Mouse (Mus musculus): ENCODE measurements around the gene Hoxa11. TPM values are rescaled to one million over a fixed set of nuclear protein-coding genes. Genes with fewer than 3 reads are reported as not detected.

The Hoxa11 gene
- polyA plus RNA-seq (2012; rRNA removed) (0.03 TPM in 1 of 2 replicates, not detected in the other), polyA plus RNA-seq (2014; fragmentation: Nextera tagmentation; extraction: Ambion mirVana) (not detected in 2 replicates)

- ATAC-seq (ENCODE audit: insufficient read depth), result no peak
- Histone ChIP-seq H3K36me3 (replicated peaks; ENCODE audit: control insufficient read depth, insufficient read depth, low read depth) (no peaks in the 10 kb centered on the region), H3K4me3 (ENCODE audit: insufficient read depth in 1 of 2, low read depth in 2 of 2, low read length in 2 of 2) (no peak within 1 kb of the TSS), H3K4me1 (replicated peaks; ENCODE audit: control insufficient read depth in 2 of 2, insufficient read depth in 2 of 2, low read length in 1 of 2) (no peaks in the 10 kb centered on the region), H3K27ac (no peak within 1 kb of the TSS), H3K27me3 (ENCODE audit: control insufficient read depth, insufficient read depth, low read length) (peaks cover 98% of the 10 kb centered on the region), H3K4me2 (ENCODE audit: low read depth) (no peak within 1 kb of the TSS), H3K9ac (replicated peaks) (no peak within 1 kb of the TSS), H3K9me3 (ENCODE audit: control insufficient read depth, low read length) (no peaks in the 10 kb centered on the region)
- 4% methylated on average over 20 of the region's 20 CpGs for WGBS (ENCODE audit: insufficient replicate concordance)
- TF ChIP-seq EP300 (IDR thresholded peaks at IDR 0.05; ENCODE audit: low read depth) (no peak), CTCF (IDR thresholded peaks at IDR 0.05; ENCODE audit: low read depth) (no peak)
- DNase-seq (ENCODE audit: low read depth in 3 of 3, low spot score in 3 of 3), result no peak
Measured at GRCm38 (mm10) chr6:52245757-52246142, at the start of gene Hoxa11. Gene Hoxa11, minus strand, starts transcription at chr6:52245810.

- Histone ChIP-seq H3K9me3 (ENCODE audit: control insufficient read depth, low read length) (no peaks in the 10 kb centered on the region), H3K9ac (replicated peaks) (no peak overlapping the region), H3K27ac (no peak overlapping the region), H3K4me3 (ENCODE audit: insufficient read depth in 1 of 2, low read depth in 2 of 2, low read length in 2 of 2) (no peak overlapping the region), H3K4me1 (replicated peaks; ENCODE audit: control insufficient read depth in 2 of 2, insufficient read depth in 2 of 2, low read length in 1 of 2) (no peaks in the 10 kb centered on the region), H3K36me3 (replicated peaks; ENCODE audit: control insufficient read depth, insufficient read depth, low read depth) (no peaks in the 10 kb centered on the region), H3K27me3 (ENCODE audit: control insufficient read depth, insufficient read depth, low read length) (peaks cover 36% of the 10 kb centered on the region), H3K4me2 (ENCODE audit: low read depth) (no peak overlapping the region)
- TF ChIP-seq EP300 (IDR thresholded peaks at IDR 0.05; ENCODE audit: low read depth) (no peak), CTCF (IDR thresholded peaks at IDR 0.05; ENCODE audit: low read depth) (no peak)
- 53% methylated on average over 6 of the region's 6 CpGs for WGBS (ENCODE audit: insufficient replicate concordance)
- DNase-seq (ENCODE audit: low read depth in 3 of 3, low spot score in 3 of 3), result no peak
- no peak for ATAC-seq (ENCODE audit: insufficient read depth)
Measured at GRCm38 (mm10) chr6:52294616-52295015, 49.0 kb upstream of the Hoxa11 start.

GRCm38 (mm10) chr6:52292328-52292727, 46.7 kb upstream of the Hoxa11 start:
- Histone ChIP-seq H3K9me3 (ENCODE audit: control insufficient read depth, low read length) (no peaks in the 10 kb centered on the region), H3K9ac (replicated peaks) (no peak overlapping the region), H3K4me2 (ENCODE audit: low read depth) (no peak overlapping the region), H3K27ac (no peak overlapping the region), H3K4me3 (ENCODE audit: insufficient read depth in 1 of 2, low read depth in 2 of 2, low read length in 2 of 2) (no peak overlapping the region), H3K27me3 (ENCODE audit: control insufficient read depth, insufficient read depth, low read length) (peaks cover 36% of the 10 kb centered on the region), H3K36me3 (replicated peaks; ENCODE audit: control insufficient read depth, insufficient read depth, low read depth) (no peaks in the 10 kb centered on the region), H3K4me1 (replicated peaks; ENCODE audit: control insufficient read depth in 2 of 2, insufficient read depth in 2 of 2, low read length in 1 of 2) (no peaks in the 10 kb centered on the region)
- ATAC-seq (ENCODE audit: insufficient read depth) (no peak), DNase-seq (ENCODE audit: low read depth in 3 of 3, low spot score in 3 of 3) (no peak)
- WGBS (ENCODE audit: insufficient replicate concordance), result 44% methylated on average over 7 of the region's 7 CpGs
- TF ChIP-seq EP300 (IDR thresholded peaks at IDR 0.05; ENCODE audit: low read depth), result no peak
- no peak for TF ChIP-seq CTCF (IDR thresholded peaks at IDR 0.05; ENCODE audit: low read depth)

GRCm38 (mm10) chr6:52291021-52291860, 45.6 kb upstream of the Hoxa11 start:
- 3% methylated on average over 45 of the region's 45 CpGs for WGBS (ENCODE audit: insufficient replicate concordance)
- H3K9ac ChIP-seq (replicated peaks), result no peak overlapping the region
- ATAC-seq (ENCODE audit: insufficient read depth), result no peak
- H3K4me1 ChIP-seq (replicated peaks; ENCODE audit: control insufficient read depth in 2 of 2, insufficient read depth in 2 of 2, low read length in 1 of 2), result no peaks in the 10 kb centered on the region
- H3K27ac ChIP-seq, result no peak overlapping the region
- H3K4me2 ChIP-seq (ENCODE audit: low read depth), result peak overlapping the region; percentile 9; the same call in 1 of the 2 replicates
- H3K4me3 ChIP-seq (ENCODE audit: insufficient read depth in 1 of 2, low read depth in 2 of 2, low read length in 2 of 2), result no peak overlapping the region
- H3K9me3 ChIP-seq (ENCODE audit: control insufficient read depth, low read length), result no peaks in the 10 kb centered on the region
- no peak for DNase-seq (ENCODE audit: low read depth in 3 of 3, low spot score in 3 of 3)
- no peaks in the 10 kb centered on the region for H3K36me3 ChIP-seq (replicated peaks; ENCODE audit: control insufficient read depth, insufficient read depth, low read depth)
- peaks cover 36% of the 10 kb centered on the region for H3K27me3 ChIP-seq (ENCODE audit: control insufficient read depth, insufficient read depth, low read length)
- TF ChIP-seq EP300 (IDR thresholded peaks at IDR 0.05; ENCODE audit: low read depth) (no peak), CTCF (IDR thresholded peaks at IDR 0.05; ENCODE audit: low read depth) (no peak)

GRCm38 (mm10) chr6:52290186-52290585, 44.6 kb upstream of the Hoxa11 start:
- 15% methylated on average over 12 of the region's 12 CpGs for WGBS (ENCODE audit: insufficient replicate concordance)
- Histone ChIP-seq H3K4me1 (replicated peaks; ENCODE audit: control insufficient read depth in 2 of 2, insufficient read depth in 2 of 2, low read length in 1 of 2) (no peaks in the 10 kb centered on the region), H3K9ac (replicated peaks) (no peak overlapping the region), H3K27me3 (ENCODE audit: control insufficient read depth, insufficient read depth, low read length) (peaks cover 36% of the 10 kb centered on the region), H3K4me2 (ENCODE audit: low read depth) (no peak overlapping the region), H3K36me3 (replicated peaks; ENCODE audit: control insufficient read depth, insufficient read depth, low read depth) (no peaks in the 10 kb centered on the region), H3K4me3 (ENCODE audit: insufficient read depth in 1 of 2, low read depth in 2 of 2, low read length in 2 of 2) (no peak overlapping the region), H3K27ac (no peak overlapping the region), H3K9me3 (ENCODE audit: control insufficient read depth, low read length) (no peaks in the 10 kb centered on the region)
- no peak for DNase-seq (ENCODE audit: low read depth in 3 of 3, low spot score in 3 of 3)
- ATAC-seq (ENCODE audit: insufficient read depth), result no peak
- TF ChIP-seq CTCF (IDR thresholded peaks at IDR 0.05; ENCODE audit: low read depth) (no peak), EP300 (IDR thresholded peaks at IDR 0.05; ENCODE audit: low read depth) (no peak)

Data from liver, embryonic 14.5 days (tissue).